Mouse (Mus musculus) neural tube, embryonic 13.5 days (tissue): ENCODE measurements at regions not wholly inside any gene's neighbourhood (a gene's known extent, or its start where the extent isn't known, plus 50 kb on each side); places are given as distances from the start of the nearest gene placed in this dataset.

Experiments used
- ATAC-seq: fragments of 200-750 bp; cut with Nextera tagmentation; 2 replicates; pipeline ENCODE4 v1.8.0; 2017; ENCODE audit warnings: low read depth, mild to moderate bottlenecking, moderate TSS enrichment, moderate library complexity
- H3K27ac ChIP-seq: fragments of 300-500 bp; sonication (generic); replicated peaks from 2 replicates; pipeline ENCODE4 v1.5.1; 2015; ENCODE audit warnings: moderate library complexity, mild to moderate bottlenecking, inconsistent platforms
- H3K27me3 ChIP-seq: fragments of 300-500 bp; sonication (generic); 2 replicates; pipeline ENCODE4 v1.6.1; 2015; ENCODE audit warnings: mild to moderate bottlenecking, inconsistent platforms
- H3K36me3 ChIP-seq: fragments of 300-500 bp; sonication (generic); 2 replicates; pipeline ENCODE4 v1.6.1; 2015; ENCODE audit warnings: mild to moderate bottlenecking, inconsistent platforms
- H3K4me1 ChIP-seq: fragments of 300-500 bp; sonication (generic); replicated peaks from 2 replicates; pipeline ENCODE4 v1.6.1; 2015; ENCODE audit warnings: inconsistent platforms
- H3K4me2 ChIP-seq: fragments of 300-500 bp; sonication (generic); 2 replicates; pipeline ENCODE4 v1.6.1; 2015; ENCODE audit warnings: inconsistent platforms, mild to moderate bottlenecking, moderate library complexity
- H3K4me3 ChIP-seq: fragments of 300-500 bp; sonication (generic); 2 replicates; pipeline ENCODE4 v1.5.1; 2015; ENCODE audit warnings: mild to moderate bottlenecking, inconsistent platforms
- H3K9ac ChIP-seq: fragments of 300-500 bp; sonication (generic); 2 replicates; pipeline ENCODE4 v1.6.1; 2015; ENCODE audit warnings: moderate library complexity, mild to moderate bottlenecking, inconsistent platforms
- H3K9me3 ChIP-seq: fragments of 300-500 bp; sonication (generic); 2 replicates; pipeline ENCODE4 v1.6.1; 2016; ENCODE audit warnings: inconsistent platforms
- WGBS: fragments of 180-500 bp; shearing (Covaris S2); methylation state at CpG from one replicate; pipeline ENCODE4 v1.1.7; 2015; 5-methylcytosine and 5-hydroxymethylcytosine counted together

DNA sequence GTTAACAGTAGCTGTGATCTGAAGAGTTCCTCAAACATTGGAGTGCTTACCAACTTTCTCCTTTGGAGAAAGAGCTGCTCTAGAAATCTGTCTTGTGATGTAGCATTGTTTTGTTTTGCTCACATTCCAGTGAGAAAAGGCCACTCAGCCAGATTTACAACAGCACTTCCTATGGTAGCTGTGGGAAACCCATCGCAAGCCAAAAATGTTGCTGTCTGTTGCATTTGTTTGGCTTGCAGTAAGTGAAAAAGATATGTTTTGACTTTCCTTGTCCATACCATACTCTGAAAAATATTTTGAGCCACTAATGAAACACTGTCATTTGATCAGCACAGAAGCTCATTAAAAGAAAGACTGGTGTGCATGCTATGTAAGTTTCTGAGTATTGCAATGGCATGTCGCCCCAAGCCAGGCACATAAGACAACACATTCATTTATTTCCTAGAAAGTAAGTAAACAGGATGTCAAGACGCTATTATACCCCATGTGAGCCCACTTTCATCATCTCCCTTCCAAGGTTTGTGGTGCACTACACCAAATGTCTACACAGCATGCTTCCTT is 66.2 kb downstream of the Car2 start:
- Histone ChIP-seq H3K36me3 (no peaks in the 10 kb centered on the region), H3K9ac (no peak overlapping the region), H3K9me3 (no peaks in the 10 kb centered on the region), H3K27ac (no peak overlapping the region), H3K4me2 (no peak overlapping the region), H3K4me1 (no peaks in the 10 kb centered on the region), H3K4me3 (no peak overlapping the region), H3K27me3 (no peaks in the 10 kb centered on the region)
- ATAC-seq = no peak
- WGBS = 81% methylated on average over 3 of the region's 3 CpGs

GRCm38 (mm10) chr3:14952951-14953350 is 66.9 kb downstream of the Car2 start:
- H3K4me2 ChIP-seq = no peak overlapping the region
- ATAC-seq = no peak
- no peak overlapping the region for H3K4me3 ChIP-seq
- 72% methylated on average over 3 of the region's 3 CpGs for WGBS
- no peaks in the 10 kb centered on the region for H3K9me3 ChIP-seq
- H3K36me3 ChIP-seq = no peaks in the 10 kb centered on the region
- H3K27me3 ChIP-seq = no peaks in the 10 kb centered on the region
- no peak overlapping the region for H3K27ac ChIP-seq
- H3K4me1 ChIP-seq = no peaks in the 10 kb centered on the region
- no peak overlapping the region for H3K9ac ChIP-seq

DNA sequence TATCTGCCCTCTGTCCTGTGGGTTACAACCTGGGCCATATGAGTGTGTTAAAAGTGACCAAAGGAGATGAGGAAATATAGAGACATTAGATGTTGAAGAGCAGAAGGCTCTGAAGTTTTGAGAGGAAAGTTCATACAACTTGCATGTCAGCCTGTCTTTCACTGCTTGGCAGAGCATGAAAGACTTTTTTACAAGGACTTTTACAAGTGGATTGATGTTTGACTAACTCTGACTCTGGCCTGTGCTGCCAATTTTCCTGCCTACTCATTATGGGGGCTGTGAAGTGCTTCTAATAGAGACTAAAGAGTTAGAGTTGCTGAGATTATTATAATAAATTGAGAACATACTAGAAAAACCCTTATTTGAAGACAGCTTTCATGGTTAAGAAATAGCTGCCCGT is 71.4 kb downstream of the Car2 start:
- H3K4me3 ChIP-seq = no peak overlapping the region
- no peak for ATAC-seq
- H3K27ac ChIP-seq = no peak overlapping the region
- no peaks in the 10 kb centered on the region for H3K36me3 ChIP-seq
- no peak overlapping the region for H3K9ac ChIP-seq
- H3K4me2 ChIP-seq = no peak overlapping the region
- H3K9me3 ChIP-seq = no peaks in the 10 kb centered on the region
- H3K27me3 ChIP-seq = no peaks in the 10 kb centered on the region
- 90% methylated on average over 1 of the region's 1 CpGs for WGBS
- no peaks in the 10 kb centered on the region for H3K4me1 ChIP-seq

DNA sequence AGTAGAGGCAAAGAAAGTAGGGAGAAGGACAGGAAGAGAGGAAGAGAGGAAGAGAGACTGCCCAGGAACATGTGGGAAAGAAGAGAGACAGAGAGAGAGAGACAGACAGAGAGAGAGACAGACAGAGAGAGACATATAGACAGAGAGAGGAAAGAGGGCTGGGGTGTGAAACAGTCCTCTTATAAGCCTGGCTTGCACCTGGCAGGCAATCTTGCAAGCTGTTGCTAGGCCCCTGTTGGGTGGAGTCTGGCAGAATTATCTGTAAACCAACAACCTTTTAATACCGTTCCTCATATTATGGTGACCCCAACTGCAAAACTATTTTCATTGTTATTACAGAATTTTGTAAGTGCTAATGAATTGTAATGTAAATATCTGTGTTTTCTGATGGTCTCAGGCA is 72.2 kb downstream of the Car2 start:
- Histone ChIP-seq H3K4me2 (no peak overlapping the region), H3K9me3 (no peaks in the 10 kb centered on the region), H3K9ac (no peak overlapping the region), H3K27me3 (no peaks in the 10 kb centered on the region), H3K27ac (no peak overlapping the region), H3K36me3 (no peaks in the 10 kb centered on the region), H3K4me3 (no peak overlapping the region), H3K4me1 (no peaks in the 10 kb centered on the region)
- ATAC-seq = no peak
- 80% methylated on average over 1 of the region's 1 CpGs for WGBS

DNA sequence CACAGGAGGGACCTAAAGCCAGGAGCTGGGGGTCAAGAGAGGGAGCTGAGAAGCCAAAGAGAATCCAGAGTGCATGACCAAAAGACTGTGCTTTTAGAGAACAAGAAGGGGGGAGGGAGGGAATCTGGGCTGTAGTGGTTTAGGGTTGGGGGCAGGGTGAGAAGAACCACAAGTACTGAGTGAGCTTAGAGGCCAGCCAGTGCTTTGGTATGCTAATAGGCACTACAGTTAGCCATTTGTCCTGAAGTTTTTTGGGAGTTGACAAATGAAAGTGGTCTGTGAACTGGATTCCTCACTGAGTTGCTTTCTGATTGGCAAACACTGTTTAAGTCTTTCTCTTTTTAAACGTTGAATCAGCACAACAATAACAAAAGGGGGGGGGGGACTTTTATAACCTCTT is 73.5 kb downstream of the Car2 start:
- Histone ChIP-seq H3K4me2 (no peak overlapping the region), H3K36me3 (no peaks in the 10 kb centered on the region), H3K9me3 (no peaks in the 10 kb centered on the region), H3K4me1 (no peaks in the 10 kb centered on the region), H3K27me3 (no peaks in the 10 kb centered on the region), H3K9ac (no peak overlapping the region), H3K4me3 (no peak overlapping the region), H3K27ac (no peak overlapping the region)
- peak; percentile 32; the same call in 1 of the 2 replicates for ATAC-seq
- 0% methylated on average over 1 of the region's 1 CpGs for WGBS

GRCm38 (mm10) chr3:14964795-14965194 is 78.7 kb downstream of the Car2 start:
- Histone ChIP-seq H3K9me3 (no peaks in the 10 kb centered on the region), H3K27me3 (no peaks in the 10 kb centered on the region), H3K36me3 (no peaks in the 10 kb centered on the region), H3K4me1 (no peaks in the 10 kb centered on the region), H3K4me2 (no peak overlapping the region), H3K4me3 (no peak overlapping the region), H3K27ac (no peak overlapping the region), H3K9ac (no peak overlapping the region)
- WGBS = 83% methylated on average over 5 of the region's 5 CpGs
- no peak for ATAC-seq

- H3K4me1 ChIP-seq = no peaks in the 10 kb centered on the region
- 93% methylated on average over 5 of the region's 5 CpGs for WGBS
- no peaks in the 10 kb centered on the region for H3K9me3 ChIP-seq
- no peak for ATAC-seq
- no peaks in the 10 kb centered on the region for H3K27me3 ChIP-seq
- no peak overlapping the region for H3K4me2 ChIP-seq
- no peak overlapping the region for H3K9ac ChIP-seq
- no peaks in the 10 kb centered on the region for H3K36me3 ChIP-seq
- H3K27ac ChIP-seq = no peak overlapping the region
- H3K4me3 ChIP-seq = no peak overlapping the region
These were observed 79.5 kb downstream of the Car2 start for GRCm38 (mm10) chr3:14965438-14966044.

DNA sequence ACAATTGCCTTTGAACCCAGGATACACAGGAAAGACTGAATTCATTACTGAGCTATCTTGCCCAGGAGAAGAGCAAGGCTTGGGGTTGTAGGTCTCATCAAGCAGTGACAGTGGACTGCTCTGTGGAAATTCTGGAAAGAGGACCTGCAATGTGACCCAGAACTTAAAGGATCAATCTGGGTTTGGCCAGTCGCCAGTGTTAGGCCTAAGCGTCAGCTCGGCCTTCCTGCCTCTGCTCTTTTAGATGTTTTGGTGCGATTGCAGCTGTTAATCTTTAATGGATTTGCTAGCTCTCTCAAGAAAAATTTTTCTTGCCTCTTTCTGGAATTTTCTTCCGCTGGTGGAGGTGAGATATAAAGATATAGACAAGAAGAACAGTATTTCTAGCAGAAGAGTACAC is 81.2 kb downstream of the Car2 start:
- Histone ChIP-seq H3K9me3 (no peaks in the 10 kb centered on the region), H3K36me3 (no peaks in the 10 kb centered on the region), H3K9ac (no peak overlapping the region), H3K27ac (no peak overlapping the region), H3K27me3 (no peaks in the 10 kb centered on the region), H3K4me1 (no peaks in the 10 kb centered on the region), H3K4me2 (no peak overlapping the region), H3K4me3 (no peak overlapping the region)
- 90% methylated on average over 5 of the region's 5 CpGs for WGBS
- ATAC-seq = no peak

GRCm38 (mm10) chr3:14968345-14968744 is 82.3 kb downstream of the Car2 start:
- no peaks in the 10 kb centered on the region for H3K9me3 ChIP-seq
- no peaks in the 10 kb centered on the region for H3K4me1 ChIP-seq
- ATAC-seq = no peak
- H3K27me3 ChIP-seq = no peaks in the 10 kb centered on the region
- WGBS = 77% methylated on average over 1 of the region's 1 CpGs
- no peaks in the 10 kb centered on the region for H3K36me3 ChIP-seq
- no peak overlapping the region for H3K27ac ChIP-seq
- no peak overlapping the region for H3K9ac ChIP-seq
- H3K4me2 ChIP-seq = no peak overlapping the region
- no peak overlapping the region for H3K4me3 ChIP-seq

- no peaks in the 10 kb centered on the region for H3K4me1 ChIP-seq
These were observed 83.6 kb downstream of the Car2 start for GRCm38 (mm10) chr3:14969698-14970097.

GRCm38 (mm10) chr3:14971647-14972046 is 85.6 kb downstream of the Car2 start:
- 87% methylated on average over 2 of the region's 2 CpGs for WGBS
- no peaks in the 10 kb centered on the region for H3K27me3 ChIP-seq
- no peak overlapping the region for H3K9ac ChIP-seq
- no peak overlapping the region for H3K4me2 ChIP-seq
- H3K9me3 ChIP-seq = no peaks in the 10 kb centered on the region
- no peaks in the 10 kb centered on the region for H3K4me1 ChIP-seq
- H3K27ac ChIP-seq = no peak overlapping the region
- no peak for ATAC-seq
- H3K36me3 ChIP-seq = no peaks in the 10 kb centered on the region
- no peak overlapping the region for H3K4me3 ChIP-seq

More at GRCm38 (mm10) chr3:14969698-14970097, 83.6 kb downstream of the Car2 start:
- Histone ChIP-seq H3K4me3 (no peak overlapping the region), H3K9me3 (no peaks in the 10 kb centered on the region), H3K36me3 (no peaks in the 10 kb centered on the region), H3K27me3 (no peaks in the 10 kb centered on the region), H3K9ac (no peak overlapping the region), H3K27ac (no peak overlapping the region), H3K4me2 (no peak overlapping the region)
- WGBS = 88% methylated on average over 6 of the region's 6 CpGs
- no peak for ATAC-seq

DNA sequence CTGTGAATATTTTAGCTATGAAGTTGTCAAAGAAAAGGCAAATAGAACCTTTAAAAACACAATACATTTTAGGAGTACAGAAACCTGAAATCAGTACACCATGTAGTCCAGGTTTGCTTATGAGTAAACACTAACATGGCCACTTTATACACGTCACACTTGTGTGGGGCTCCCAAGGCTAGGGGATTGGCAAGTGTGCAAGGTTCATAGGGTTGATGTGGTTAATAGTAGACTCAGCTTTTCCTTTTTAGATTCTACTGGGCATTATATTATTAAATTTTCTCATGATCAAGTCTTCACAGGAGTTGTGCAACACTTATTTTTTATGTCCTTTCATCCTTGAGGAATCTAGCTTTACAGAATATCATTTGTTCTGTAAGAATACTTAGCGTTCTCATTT is 88.7 kb downstream of the Car2 start:
- WGBS = 88% methylated on average over 2 of the region's 2 CpGs
- H3K4me2 ChIP-seq = no peak overlapping the region
- no peaks in the 10 kb centered on the region for H3K9me3 ChIP-seq
- ATAC-seq = no peak
- H3K4me3 ChIP-seq = no peak overlapping the region
- H3K4me1 ChIP-seq = no peaks in the 10 kb centered on the region
- H3K9ac ChIP-seq = no peak overlapping the region
- H3K27ac ChIP-seq = no peak overlapping the region
- no peaks in the 10 kb centered on the region for H3K36me3 ChIP-seq
- no peaks in the 10 kb centered on the region for H3K27me3 ChIP-seq

DNA sequence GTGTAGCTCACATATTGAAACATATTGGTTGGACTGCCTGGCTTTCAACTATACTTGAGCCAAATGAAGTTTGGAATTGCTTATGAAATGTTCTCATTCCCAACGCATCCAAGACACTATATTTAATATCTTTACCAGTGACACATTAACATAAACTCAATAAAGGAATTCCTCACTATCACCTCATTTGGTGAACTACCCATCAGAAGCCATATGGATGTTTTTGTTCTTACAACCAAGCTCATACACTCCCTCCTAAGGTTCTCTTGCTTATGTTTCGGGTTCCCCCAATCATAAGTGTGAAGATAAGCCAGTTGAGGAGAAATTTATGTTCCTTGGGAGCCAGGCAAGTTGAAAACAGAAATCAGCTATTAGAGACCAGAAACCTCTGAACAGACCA is 89.1 kb downstream of the Car2 start:
- Histone ChIP-seq H3K9me3 (no peaks in the 10 kb centered on the region), H3K4me2 (no peak overlapping the region), H3K4me1 (no peaks in the 10 kb centered on the region), H3K27me3 (no peaks in the 10 kb centered on the region), H3K27ac (no peak overlapping the region), H3K36me3 (no peaks in the 10 kb centered on the region), H3K9ac (no peak overlapping the region), H3K4me3 (no peak overlapping the region)
- 87% methylated on average over 2 of the region's 2 CpGs for WGBS
- no peak for ATAC-seq
